Mouse (Mus musculus) kidney, postnatal 25 days (tissue): ENCODE data around the gene Babam2.
A peak's percentile ranks its signal among the peaks of the same experiment; 100 is the strongest.
"Not testable (repeated sequence)": the region's sequence is repeated elsewhere in the genome, so short reads cannot be mapped to it uniquely, and the experiment has no call there.

Source experiments
- DNase-seq, 2 experiments: peaks; one replicate each; pipeline ENCODE4 v3.0.0; 2021; ENCODE audit warnings: mixed read lengths in 2 of 2

Babam2 gene

DNA sequence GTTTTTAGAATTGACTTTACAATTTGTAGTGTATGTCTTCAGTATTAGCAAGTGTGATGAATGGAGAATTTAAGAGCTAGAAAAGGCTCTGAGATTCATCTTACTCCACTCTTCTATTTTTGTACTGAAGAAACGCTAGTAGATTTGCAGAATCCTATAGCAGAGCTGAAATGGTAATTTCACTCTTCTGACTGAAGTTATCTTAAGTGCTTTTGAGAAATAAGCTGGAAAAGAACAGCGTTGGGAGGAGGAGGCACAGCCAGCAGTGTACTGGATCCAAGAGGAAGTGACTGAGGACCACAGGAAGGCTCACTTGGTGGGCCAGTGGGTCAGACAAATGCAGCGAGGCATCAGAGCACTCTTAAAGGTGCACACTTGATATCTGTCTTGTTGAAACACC is 90.1 kb downstream of the Babam2 start:
- DNase-seq = no peak

DNA sequence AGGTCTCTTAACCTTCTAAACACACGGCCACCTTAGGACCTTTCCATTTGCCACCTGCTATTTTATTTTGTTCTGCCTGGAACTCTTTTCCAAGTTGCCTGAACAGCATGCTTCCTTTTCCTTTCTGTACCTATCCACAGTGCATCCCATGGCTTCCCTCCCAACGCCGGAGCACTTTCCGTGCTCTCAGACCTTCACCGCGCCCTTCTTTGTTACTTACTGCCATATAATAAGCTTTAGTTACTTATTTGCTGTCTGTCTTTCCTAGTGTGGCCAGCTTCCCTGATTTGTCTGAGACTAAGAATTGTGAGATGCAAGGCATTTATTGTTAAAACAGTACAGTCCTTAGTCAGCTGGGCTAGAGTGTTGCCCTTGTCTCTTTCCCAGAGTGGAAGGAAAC is 94.9 kb downstream of the Babam2 start:
- no peak for DNase-seq

DNA sequence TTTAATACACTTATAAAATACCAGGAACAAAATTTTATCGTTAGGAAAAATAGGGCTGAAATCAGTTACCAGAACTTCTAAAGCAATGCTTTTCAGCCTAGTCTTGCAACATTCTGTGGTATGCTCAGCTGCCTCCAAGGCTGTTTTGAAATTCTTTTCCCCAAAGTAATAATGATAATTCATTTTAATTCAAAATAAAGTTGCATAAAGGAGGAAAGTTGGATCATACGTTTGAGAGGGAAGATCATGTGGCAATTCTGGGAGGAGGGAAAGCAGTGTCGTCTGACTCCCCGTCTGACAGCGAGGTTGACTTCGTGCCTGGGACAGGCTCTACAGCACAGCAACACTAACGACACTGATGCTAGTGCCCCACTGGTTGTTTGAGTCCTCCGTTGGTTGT is 95.4 kb downstream of the Babam2 start:
- DNase-seq = no peak

DNA sequence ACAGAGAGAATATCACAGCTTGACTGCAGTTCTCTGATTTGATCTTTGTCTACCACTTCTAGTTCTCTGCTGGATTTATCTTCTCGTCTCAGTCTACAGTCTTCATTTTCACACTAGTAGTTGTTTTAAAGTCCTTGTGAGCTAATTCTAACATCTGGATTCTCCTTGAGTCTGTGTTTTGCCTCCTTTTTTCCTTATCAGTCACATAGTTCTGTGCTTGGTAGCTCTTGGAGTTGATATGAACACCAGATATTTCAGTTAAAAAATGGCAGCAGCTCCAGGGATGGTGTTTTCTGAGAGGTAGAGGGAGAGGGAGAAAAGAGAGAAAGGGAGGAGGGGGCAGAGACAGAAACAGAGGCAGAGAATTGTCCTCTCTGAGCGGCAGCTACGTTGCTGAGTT is 97.9 kb downstream of the Babam2 start:
- no peak for DNase-seq

DNA sequence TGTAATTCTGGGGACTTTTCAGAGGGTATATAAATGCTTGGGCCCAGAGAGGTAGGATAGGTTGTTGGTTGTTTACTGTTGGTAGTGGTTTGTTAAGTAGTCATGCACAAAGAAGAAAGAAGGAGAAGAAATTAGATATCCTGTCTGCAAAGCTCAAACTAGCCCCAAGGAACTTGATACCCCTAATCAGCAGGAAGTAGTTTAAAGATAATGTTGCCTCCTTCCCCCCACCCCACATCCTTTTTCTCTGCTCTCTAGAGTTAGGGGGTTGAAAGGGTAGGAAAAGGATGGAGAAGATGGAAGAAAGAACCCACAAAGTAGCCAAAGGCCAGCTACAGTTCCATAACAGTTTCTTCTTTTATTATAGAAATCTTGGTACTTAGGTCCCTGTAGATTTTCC is 99.5 kb downstream of the Babam2 start:
- no peak for DNase-seq

DNA sequence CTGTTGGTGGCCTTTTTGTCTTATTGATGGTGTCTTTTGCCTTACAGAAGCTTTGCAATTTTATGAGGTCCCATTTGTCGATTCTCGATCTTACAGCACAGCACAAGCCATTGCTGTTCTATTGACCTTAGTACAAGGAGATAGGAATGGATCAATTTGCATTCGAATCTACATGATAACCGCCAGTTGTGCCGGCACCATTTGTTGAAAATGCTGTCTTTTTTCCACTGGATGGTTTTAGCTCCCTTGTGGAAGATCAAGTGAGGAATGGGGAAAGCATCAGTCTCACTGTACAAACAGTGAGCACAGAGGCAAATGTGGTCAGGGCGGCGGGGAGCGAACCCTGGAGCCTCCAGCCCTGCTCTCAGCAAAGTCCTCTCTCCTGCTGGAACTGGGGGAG is 106.7 kb downstream of the Babam2 start:
- DNase-seq = not testable (repeated sequence)

DNA sequence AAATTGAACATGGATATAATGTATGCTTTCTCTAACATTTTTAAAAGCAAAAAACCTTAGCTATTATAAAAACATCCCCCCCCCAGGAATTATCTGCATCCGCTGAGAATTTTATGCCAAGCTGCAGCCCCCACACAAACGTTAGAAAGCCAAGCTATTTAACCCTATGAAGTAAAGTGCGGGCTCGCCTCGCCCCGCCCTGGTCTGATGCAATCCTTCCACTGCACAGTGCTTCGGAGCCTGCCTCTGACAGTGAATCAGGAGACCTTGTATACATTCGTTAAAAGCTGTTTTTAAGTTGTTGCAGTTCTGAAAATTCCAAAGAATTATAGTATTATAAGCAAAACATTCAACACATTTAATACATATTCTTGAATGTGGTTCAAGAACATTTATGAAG is 107.3 kb downstream of the Babam2 start:
- DNase-seq = no peak

DNA sequence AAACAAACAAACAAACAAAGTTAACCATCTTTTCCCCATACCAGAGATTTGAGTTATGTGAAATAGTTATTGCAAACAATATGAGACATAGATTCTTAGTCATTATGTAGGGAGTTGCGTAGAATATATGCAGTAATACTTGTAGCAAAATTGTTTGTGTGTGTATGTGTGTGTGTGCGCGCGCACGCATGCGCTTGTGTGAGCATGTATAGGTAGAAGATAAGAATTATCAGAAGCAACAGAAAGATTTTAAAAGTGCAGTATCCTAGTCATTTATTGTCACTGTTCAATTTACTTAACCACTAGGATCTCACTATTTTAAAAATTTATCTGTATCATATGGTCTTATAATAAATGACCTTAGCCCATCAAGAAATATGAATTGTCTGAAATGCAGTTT is 109.8 kb downstream of the Babam2 start:
- no peak for DNase-seq

DNA sequence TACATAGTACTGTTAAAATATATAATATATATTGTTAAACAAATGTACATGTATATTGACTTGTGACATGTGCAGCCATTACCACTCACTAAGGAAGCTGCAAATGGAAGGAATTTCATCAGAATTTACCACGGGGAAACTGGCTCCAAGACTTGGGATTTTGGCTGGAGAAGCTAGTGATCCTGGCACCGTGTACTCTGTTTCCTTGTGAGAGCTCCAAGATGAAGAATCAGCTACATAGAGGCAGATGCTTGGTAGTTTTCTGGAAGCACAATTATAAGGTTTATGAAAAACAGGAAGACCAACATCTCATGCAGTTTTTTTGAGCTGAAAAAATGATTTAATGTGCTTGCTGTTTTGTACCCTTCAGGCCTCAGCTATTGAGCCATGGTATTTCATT is 110.8 kb downstream of the Babam2 start:
- DNase-seq = no peak

DNA sequence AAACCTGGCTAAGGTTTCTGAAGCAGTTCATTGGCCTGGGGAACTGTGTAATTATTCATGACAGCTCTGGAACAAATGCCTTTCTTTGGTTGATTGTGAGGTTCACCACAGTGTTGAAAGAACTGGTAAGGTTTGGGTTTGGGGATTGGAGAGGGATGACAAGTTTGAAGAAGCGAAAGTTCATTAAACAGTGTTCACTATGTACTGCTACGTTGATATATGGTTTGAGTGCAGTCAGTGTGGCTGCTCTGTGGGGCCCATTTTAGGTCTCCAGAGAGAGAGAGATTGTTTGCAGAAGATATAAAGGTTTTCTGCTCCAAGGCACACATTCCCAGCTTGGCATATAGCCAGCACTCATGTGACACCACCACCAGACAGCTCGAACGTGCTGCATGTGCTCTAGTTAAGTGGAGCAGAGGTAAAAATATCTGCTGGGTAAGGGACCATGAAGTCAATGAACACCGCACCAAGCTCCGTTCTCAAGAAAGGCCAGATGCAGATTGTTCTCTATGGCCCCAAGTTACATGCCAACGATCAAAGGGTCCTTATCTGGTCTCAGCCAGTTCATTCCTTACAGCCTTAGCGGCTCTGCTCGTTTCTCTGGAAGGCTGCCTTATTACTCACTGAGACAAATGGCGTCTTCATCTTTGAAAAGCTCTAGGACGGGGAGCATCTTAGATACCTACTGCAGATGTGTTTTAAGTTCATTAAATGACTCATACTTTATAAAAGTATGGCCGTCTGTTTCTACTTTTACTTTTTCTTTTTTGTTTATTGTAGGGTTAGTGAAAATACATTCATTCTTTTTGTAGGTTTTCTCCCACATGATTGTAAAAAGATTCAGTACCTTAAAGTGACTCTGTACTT is 113.5 kb downstream of the Babam2 start:
- DNase-seq = peak; percentile 92 to 93

DNA sequence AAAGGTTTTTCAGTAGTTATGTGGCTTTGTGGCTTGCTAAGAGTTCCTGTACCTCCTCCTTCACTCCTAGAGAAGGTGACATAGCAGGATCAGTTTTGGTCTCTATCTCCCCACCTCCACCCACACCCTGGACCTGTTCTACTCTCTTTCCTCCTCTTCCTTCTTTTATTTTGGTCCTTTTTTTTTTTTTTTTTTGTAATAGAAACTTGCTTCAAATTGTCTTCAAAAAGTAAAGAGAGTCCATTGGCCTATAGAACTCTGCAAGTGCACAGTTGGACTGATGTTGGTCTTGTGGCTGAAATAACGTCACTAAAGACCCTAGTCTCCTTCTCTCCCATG is 114.1 kb downstream of the Babam2 start:
- no peak for DNase-seq

DNA sequence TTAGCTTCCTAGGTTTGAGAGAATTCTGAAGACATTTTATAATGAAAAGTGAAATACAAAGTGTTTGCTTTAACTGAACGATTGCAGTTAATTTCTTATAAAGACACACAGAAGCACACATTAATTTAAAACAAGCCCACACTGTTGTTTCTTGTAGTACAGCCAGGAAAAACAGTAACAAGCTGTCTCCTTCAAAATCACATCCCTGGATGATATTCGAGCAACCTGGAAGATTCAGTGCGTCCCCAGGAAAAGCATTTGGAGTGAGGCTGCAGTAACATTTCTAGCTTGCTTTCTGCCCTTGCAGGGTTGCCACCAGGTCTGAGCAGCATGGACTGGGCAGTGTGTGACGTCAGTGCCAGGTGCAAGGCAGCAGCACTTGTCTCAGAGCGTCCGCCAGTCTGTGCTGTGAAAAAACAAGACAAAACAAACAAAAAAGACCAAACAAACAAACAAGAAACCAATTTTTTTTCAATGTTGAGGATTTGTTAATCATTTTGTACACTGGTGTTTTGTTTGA is 115.7 kb downstream of the Babam2 start:
- no peak for DNase-seq

DNA sequence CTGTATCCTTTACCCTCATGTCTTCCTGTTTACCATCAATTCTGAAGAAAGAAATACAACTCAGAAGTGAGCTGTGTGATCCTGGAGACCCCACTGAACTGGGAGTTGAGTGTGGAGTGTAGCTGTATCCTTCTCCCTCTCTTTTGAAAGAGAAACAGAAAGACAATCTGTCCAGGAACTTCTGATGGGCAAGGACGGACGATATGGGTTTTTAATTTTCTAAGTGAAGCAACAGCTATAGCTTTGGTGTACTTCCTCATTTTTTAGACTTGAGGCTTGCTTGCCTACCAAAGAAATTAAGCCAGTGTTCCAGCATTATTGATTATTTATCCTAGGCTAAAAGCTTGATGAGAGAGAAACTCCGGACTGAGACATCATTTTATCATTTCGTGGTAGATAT is 116.6 kb downstream of the Babam2 start:
- DNase-seq = no peak

DNA sequence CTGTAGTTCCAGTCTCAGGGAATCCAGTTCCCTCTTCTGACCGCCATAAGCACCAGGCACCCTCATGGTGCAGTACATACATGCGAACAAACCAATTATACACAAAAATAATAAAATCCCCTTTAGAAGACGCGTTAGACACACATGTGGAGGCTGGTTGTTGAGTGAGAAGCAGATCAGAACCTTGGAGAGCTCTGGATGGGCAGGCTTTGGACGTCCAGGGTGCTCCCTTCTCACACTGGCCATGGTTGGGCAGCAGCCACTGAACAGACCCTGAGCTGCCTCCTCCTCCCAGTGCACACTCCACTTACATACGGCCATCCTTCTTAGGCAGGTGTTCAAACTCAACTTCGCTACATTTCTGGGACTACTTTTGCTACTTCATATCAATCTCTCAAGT is 117.6 kb downstream of the Babam2 start:
- DNase-seq = peak in 1 of 2 experiments; percentile 45

DNA sequence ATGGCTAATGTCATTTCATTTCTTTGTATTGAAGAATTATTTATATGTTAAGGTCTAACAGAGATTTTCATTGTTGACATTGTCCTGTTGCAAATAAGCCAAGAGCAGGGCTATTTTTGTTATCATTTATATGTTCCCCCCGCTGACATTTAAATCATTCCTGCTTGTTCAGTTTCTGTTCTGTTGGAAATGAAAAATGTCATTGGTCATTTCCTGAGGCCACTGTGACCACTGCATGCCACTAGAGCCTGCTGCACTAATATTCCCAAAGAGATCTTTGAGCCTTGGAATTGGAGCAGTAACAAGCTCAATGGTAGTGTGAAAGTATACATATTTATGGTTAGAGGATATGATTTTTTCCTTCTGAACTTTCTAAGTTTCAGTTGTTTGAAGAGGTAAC is 118.6 kb downstream of the Babam2 start:
- DNase-seq = no peak

DNA sequence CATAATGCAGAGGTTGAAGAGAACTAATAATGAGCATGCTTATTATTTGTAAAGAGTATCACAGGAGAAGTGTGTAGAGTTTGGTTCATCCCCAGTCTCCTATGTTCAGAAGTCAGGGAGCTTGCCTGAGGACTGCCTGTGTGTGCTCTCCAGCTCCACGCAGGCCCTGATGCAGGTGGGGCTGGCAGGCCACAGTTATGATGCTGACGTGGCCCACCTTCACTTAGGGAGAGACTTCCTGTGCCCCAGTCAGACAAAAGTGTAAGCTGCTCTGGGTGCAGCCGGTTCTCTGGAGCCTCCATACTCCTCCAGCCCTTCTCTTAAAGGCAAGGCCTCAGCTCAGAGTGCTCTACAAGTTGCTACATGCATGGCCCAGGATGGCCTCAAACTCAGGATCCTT is 123.3 kb downstream of the Babam2 start:
- DNase-seq = no peak

DNA sequence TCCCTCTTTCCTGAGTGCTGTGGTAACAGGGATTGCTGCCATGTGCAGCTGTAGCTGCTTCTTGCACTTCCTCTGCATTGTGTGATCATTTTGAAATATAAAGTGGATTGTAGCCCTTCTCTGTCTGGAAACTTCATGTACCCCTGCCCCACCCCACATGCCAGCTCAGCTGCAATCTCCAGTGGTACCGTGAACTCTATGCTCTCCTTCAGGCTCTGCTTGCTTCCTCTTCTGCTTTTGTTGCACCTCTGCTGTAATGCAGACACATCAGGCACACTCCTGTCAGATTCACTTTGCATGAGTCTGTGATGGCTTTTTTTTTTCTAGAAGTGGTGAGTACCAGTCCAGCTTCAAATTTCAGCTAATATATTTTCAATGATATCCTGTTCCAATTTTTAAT is 123.7 kb downstream of the Babam2 start:
- DNase-seq = no peak

DNA sequence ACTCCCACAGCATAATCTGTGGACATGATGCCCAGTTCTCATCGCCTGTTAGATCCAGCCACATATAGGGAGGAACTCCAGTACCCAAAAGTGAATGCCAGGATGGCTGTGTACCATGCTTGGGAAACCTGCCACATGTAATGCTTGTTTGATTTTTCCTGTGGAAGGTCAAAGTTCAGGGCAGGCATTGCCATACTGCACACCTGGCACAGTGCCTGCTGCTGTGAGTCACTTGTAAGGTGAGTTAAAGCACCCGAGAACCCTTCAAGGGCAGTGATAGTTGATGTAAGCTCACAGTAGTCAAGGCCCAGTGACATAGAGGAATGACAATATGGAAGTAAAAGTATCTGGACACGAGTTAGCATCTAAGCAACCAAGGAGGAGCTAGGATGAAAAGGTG is 126.2 kb downstream of the Babam2 start:
- peak; percentile 25 to 44 for DNase-seq

DNA sequence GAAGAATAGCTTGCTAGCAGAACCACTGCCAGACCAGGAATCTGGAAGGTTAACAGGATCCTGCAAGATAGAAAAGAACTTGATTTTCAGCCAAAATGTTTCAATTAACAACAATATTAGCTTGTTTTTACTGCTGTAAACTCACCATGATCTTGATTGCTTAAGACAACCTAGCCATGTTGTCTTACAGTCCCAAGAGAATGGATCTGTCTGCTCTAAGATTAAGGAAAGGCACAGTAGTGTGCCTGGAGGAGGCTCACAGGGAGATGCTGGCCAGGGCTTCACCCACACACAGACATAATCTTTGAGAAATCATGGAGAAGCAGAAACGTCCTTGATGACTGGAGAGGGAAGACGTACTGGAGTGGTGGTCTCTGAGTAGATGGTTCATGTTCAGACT is 126.6 kb downstream of the Babam2 start:
- DNase-seq = no peak

DNA sequence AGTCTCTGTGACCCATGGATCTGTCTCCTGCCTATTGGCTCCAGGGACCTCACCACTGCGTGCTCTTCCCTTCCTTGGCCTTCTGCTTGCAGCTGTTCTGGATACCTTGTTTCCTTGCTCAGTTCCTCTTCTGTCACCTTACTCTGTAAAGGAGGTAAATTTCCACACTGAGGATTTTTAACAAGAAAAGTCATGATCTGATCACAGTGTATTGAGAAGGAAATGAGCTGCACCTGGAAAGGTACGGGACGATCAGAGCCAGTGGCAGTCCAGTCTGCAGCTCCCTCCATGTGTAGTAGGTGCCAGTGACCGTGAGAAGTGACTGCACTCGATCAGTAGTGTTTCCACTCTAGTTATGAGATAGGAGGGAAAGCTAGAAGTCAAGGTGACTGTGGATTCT is 129.8 kb downstream of the Babam2 start:
- DNase-seq = no peak

DNA sequence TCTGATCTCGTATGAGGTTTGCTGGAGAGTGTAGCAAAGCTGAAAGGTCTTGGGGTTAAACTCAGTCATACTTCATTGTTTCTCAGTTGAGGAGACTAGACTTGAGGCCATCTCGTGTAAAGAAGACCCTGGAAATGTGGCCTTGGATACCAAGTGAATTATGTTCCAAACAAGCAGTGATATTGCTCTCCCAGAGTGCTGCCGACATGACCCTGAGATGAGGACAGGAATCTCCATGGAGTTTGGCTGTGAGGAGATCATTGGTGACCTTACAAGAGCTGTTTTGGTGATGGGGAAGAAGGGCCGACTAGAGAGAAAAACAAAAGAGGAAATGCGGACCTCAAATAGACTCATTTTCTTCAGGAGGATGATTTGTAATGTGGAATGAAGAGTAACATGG is 130.4 kb downstream of the Babam2 start:
- no peak for DNase-seq

DNA sequence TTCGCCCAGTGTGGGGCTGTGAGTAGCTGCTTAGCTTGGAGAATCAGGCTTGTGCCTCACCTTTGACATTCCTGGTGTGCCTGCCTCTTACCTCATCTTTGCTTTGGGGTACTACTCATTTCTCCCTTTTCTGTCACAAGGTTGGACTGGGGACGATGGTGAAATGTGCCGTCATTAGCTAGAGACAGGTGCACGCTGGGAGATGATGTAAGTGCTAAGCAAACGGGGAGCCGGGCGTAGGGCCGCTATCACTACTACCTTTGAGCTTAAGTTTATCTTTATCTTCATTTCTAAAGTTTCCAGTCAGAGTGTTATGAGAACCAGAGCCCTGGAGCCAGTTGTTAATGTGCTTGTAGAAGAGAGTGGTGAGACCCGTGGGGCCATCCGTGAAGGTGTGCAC is 131.3 kb downstream of the Babam2 start:
- DNase-seq = no peak

DNA sequence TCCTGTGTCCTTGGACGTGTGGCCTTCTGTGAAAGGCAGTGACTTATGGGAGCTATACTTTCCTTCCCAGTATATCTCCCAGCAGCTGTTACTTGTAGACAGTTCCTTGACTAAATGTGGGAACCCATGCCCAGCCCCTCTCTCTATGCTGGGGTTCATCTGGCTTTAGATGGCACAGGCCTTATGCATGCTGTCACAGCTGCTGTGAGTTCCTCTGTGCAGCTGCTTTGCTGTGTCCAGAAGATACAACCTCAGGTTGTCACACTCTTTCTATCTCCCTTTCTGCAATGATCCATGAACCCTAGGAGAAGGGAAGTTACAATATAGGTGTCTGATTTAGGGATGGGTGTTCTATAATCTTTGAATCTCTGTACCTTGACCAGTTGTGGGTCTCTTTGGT is 132.1 kb downstream of the Babam2 start:
- no peak for DNase-seq

DNA sequence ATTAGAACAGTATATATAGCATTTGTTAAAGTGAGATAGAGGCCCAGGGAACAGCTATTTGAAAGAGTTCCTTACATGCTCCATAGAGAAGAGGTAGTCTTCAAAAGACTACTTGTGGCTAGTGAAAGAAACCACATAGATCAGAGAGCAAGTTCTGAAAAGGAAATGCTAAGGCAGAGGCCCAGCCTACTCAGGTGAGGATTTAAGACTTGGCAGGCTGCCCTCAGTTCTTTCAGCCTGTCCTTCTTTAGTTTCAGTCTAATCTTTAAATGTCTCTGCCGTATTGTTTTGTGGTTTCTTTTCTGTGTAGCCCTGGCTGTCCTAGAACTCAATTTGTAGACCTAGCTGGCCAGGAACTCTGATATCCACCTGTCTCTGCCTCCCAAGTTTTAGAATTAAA is 134.1 kb downstream of the Babam2 start:
- peak; percentile 41 to 43 for DNase-seq

DNA sequence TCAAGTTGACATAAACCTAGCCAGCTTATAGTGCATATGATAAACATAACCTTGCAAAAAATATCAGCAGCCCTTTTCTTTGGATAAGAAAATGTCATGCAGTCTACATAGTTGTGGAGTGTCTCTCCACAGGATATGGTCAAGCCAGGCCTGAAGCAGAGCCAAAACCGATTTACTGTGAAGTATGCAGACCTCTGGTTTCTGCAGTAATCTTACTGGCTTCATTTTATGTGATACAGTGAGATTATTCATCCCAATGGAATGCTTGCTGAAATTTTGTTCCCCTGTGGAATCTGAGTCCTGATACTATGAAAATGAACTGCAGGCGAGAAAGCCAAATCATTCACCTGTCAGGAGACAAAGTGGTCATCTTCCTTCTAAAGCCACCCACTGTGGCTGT is 138.2 kb downstream of the Babam2 start:
- no peak for DNase-seq
